13 mouse cellular contexts compared by ENCODE assay signal in the genomic region with DNA sequence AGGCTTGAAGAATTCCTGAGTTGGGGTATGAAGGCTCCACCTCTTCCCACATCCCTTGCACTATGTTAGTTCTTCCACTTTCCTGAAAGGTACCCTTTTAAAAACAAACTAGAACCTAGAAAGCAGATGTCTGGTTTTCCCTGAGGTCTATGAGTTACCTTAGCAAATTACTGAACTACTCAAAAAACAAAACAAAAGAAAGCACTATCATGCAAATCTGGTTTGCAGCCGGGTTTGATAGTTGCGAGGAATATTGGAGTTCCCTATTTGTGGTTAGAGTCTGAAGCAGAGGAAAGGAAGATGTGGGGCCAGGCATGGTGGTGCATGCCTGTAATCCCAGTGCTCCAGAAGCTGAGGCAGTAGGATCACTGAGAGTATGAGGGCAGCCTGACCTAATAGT.
"Had no signal": no experiment of that assay in that cellular context is flagged by ENCODE, and none has a peak within 500 bp of the region (broad histone marks: within the 10 kb centered on the region; RNA-seq: fewer than 3 reads in every experiment).

No protein-coding gene starts in this region.

- H3K27ac ChIP-seq: limb, embryonic 15.5 days; midbrain, embryonic 15.5 days; neural tube, embryonic 12.5 days; stomach, embryonic 15.5 days had no signal

- H3K9ac ChIP-seq: limb, embryonic 15.5 days; lung, embryonic 14.5 days; midbrain, embryonic 15.5 days; neural tube, embryonic 12.5 days; stomach, embryonic 15.5 days had no signal

- H3K4me2 ChIP-seq: limb, embryonic 15.5 days; lung, embryonic 14.5 days; midbrain, embryonic 11.5 days; midbrain, embryonic 15.5 days; neural tube, embryonic 12.5 days; stomach, embryonic 15.5 days had no signal

- H3K27me3 ChIP-seq: limb, embryonic 15.5 days; midbrain, embryonic 15.5 days; neural tube, embryonic 12.5 days; stomach, embryonic 15.5 days had no signal

- DNase-seq: kidney, adult 8-10 months; kidney, postnatal 25 days; lung, embryonic 14.5 days; lung, postnatal 10 days; right cerebral cortex, postnatal 4 days; spleen, adult 18-20 months; thymus, postnatal 36 days had no signal

- H3K4me3 ChIP-seq: limb, embryonic 15.5 days; midbrain, embryonic 15.5 days; neural tube, embryonic 12.5 days; stomach, embryonic 15.5 days had no signal

- H3K9me3 ChIP-seq: limb, embryonic 15.5 days; midbrain, embryonic 15.5 days; neural tube, embryonic 12.5 days; stomach, embryonic 15.5 days had no signal

- ATAC-seq: intestine, postnatal 0 days; midbrain, embryonic 15.5 days had no signal

- H3K36me3 ChIP-seq: limb, embryonic 15.5 days; midbrain, embryonic 15.5 days; neural tube, embryonic 12.5 days; stomach, embryonic 15.5 days had no signal
